Mouse (Mus musculus) telencephalon, adult 2 months (tissue): ENCODE results near the gene Ap3m1.

Experiments
- DNase-seq: peaks from one replicate; pipeline ENCODE4 v3.0.0-alpha.2; 2011; ENCODE audit warnings: low read depth, low spot score

Gene Ap3m1

GRCm38 (mm10) chr14:21017871-21018270, 34.4 kb downstream of the Ap3m1 start:
- no peak for DNase-seq

GRCm38 (mm10) chr14:21013800-21014334, 38.4 kb downstream of the Ap3m1 start:
- DNase-seq = no peak

- no peak for DNase-seq
Observed at GRCm38 (mm10) chr14:20999617-21000016, 52.7 kb downstream of the Ap3m1 start.

GRCm38 (mm10) chr14:20997548-20997947, 54.8 kb downstream of the Ap3m1 start:
- DNase-seq = no peak

GRCm38 (mm10) chr14:20996361-20996760, 55.9 kb downstream of the Ap3m1 start:
- no peak for DNase-seq

- no peak for DNase-seq
Observed at GRCm38 (mm10) chr14:20995497-20995896, 56.8 kb downstream of the Ap3m1 start.

GRCm38 (mm10) chr14:20994475-20994874, 57.8 kb downstream of the Ap3m1 start:
- no peak for DNase-seq

GRCm38 (mm10) chr14:20993067-20993691, 59.1 kb downstream of the Ap3m1 start:
- DNase-seq = peak; percentile 48

- no peak for DNase-seq
Observed at GRCm38 (mm10) chr14:20991492-20991891, 60.8 kb downstream of the Ap3m1 start.

GRCm38 (mm10) chr14:20985482-20985881, 66.8 kb downstream of the Ap3m1 start:
- DNase-seq = no peak

- no peak for DNase-seq
Observed at GRCm38 (mm10) chr14:20983832-20984231, 68.5 kb downstream of the Ap3m1 start.
